Mouse (Mus musculus): ENCODE measurements around the gene Rpl3. TPM values are rescaled to one million over a fixed set of nuclear protein-coding genes. Genes with fewer than 3 reads are reported as not detected.

Rpl3 gene
- total RNA-seq, 1 experiment from 2014 or later, result 642 TPM

DNA sequence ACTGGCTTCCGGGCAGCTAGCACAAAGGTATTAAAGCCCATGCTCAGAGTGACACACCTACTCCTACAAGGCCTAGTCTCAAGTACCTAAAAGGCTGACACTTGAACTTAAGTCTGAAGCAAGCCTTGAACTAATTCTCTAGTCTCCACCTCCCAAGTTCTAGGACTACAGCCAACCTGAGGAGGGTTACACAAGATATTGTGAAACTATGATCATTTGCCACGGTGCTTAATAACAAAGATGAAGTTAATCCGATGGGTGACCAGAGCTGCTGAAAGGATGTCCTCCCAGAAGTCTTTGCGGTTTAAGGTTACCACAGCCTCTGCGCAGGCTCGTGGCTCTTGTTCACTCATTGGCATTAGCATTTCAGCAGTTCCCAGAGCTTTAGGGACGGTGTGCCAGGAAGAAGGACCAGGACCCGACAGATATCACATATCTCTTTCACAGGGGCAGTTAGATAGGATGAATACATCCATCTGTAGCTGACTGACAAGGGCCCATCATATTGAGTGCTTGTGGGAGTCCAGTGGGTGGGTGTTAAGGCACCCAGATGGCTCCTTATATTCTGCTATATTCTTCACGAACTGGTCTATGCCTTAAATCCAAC lies 4.2 kb downstream of the Rpl3 start:
- DNase-seq, result no peak

DNA sequence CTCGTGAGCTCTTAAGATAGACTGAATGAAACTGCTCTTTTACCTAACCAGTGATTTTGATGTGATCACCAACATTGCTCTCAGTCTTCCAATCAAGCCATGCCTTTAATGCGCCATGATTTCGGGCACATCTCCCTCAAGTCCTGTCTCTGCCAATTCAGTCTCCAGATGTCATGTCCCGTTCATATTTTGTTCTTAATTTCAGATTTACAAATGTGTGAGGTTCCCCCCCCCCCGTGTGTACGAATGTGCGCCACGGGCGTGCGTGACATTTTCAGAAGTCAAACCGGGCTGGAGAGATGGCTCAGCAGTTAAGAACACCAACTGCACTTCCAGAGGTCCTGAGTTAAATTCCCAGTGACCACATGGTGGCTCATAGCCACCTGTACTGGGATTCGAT lies 7.9 kb downstream of the Rpl3 start:
- no peak for DNase-seq

DNA sequence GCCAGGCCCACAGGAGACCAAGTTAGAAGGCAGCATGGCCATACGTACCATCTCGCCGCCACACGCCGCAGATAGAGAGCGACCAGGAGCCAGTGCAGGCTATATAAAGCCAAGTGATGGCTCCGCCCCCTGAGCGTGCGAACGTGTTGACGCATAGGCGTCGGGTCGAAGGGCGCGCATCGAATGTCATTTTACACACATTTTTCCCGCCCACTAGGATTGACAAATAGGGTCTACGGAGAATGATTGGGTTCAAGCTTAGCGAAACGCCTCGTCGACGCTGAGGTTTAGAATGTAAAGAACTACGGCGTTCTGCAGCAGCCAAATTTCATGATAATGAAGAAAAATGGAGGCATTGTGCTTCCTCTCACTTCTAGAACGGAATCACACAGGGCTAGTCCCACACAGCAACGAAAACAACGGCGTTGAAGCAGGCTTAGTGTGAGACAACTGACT lies 8.4 kb downstream of the Rpl3 start:
- DNase-seq, result peak; percentile 94

DNA sequence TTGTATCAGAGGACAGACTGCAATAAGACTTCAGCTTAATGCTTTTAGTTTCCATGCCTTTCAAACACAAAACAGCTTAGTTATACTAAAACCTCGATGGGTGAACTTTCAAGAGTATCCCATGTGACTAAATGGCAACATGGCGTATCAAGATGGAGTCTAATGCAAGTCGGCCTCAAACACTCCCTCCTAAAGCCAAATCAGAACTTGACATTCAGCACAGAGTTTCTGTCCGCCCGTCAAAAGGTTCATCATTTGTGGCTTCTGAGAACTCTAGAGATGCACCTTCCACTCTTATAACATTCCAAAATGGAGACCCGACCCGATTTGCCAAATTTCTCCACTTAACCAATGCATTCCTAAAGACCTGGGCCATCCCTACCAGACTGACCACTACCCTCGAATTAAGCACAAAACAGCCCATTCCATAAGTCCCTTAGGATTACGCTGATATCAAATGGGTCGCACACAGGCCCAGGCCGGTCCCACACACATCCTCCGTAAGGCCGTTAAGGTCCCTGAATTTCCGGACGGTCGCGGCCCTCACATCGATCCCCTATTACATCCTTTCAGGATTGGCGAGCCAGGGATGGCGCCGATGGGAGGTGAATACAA lies 8.9 kb downstream of the Rpl3 start:
- DNase-seq, result no peak

DNA sequence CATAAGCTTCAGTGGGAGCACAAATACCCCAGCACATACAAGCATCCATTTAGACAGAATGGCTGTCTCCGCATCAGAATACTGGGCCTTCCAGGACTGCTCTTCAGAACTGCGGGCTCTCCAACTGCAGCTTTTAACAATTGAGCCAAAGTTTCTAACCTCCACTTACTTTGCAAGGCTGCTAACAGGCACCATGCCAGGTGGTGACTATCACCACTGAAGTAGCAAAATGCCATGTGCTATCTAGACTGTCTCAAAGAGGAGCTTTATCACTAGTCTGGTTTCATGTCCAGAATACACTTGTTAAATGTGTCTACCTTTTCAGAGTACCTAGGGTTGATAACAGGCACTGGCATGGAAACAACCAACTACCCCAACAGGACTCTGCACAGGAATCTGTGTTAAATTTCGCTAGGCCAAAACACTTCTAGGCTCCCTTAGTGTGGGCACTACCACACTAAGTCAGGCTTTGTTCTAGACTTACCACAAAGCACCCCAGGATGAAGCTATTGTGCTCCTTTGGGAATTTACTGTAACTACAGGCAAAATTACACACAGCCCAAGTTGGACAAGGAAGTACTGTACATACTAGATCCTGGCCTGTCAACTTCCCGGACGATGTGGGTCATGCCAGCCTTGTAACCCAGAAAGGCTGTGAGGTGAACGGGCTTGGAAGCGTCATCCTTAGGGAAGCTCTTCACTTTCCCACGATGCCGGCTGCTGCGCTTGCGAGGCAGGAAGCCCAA lies 9.7 kb downstream of the Rpl3 start:
- peak; percentile 78 for DNase-seq

DNA sequence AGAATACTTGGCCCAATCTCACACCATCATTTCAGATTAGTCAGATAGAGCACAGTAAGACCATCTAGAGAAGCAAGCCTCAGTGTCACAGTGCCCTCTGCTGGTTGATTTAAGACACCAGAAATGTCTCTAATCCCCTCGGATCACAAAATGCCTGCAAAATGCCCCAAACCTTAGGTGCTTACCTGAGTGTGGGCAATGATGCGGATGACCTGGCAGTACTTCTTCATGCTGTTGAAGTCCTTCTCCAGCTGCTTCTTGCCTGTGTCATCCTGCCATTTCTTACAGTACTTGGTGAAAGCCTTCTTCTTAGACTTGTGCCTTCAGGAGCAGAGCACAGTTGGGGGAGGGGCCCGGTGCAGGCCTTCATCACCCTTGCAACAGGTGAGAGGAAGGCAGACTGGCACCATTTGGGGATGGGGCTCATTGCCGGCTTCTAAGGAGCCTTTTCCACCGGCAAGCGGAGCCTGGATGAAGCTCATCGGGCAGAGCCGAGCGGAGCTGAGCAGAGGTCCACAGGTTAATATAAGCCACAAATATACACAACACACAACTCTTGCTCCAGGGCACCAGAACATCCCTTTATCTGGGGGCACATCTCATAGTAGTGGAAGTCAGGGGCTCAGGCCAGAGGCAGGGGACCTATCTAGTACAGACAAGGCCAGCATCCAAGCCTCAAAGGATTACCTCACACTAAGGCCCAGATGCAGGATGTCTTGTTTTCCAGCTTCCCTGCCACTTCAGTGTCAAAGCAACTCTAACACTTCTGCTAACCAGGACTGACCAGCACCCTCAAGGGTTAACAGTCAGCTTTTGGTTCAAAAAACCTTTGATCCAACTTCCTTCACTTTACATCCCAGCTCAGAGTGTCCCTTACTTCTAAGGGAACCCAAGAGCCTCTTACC lies 10.7 kb downstream of the Rpl3 start:
- DNase-seq, result no peak

DNA sequence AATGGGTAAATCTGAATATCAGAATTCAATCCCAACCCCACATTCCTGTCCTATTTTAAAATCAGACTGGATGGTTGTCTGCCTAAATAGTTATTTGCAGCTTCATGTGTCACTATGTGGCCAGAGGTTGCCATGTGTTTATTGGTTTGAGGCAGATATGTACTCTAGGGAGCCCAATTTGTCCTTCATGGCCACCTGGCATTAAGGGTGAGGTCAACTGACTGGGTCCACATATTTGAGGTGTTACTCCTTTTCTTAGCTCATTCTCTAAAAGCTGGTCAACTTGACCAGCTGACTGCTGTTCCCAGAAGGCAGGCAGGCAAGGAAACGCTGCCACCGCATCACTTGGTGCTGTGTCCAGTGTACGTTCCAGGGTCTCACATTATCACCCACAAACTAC lies 11.7 kb downstream of the Rpl3 start:
- DNase-seq, result no peak

DNA sequence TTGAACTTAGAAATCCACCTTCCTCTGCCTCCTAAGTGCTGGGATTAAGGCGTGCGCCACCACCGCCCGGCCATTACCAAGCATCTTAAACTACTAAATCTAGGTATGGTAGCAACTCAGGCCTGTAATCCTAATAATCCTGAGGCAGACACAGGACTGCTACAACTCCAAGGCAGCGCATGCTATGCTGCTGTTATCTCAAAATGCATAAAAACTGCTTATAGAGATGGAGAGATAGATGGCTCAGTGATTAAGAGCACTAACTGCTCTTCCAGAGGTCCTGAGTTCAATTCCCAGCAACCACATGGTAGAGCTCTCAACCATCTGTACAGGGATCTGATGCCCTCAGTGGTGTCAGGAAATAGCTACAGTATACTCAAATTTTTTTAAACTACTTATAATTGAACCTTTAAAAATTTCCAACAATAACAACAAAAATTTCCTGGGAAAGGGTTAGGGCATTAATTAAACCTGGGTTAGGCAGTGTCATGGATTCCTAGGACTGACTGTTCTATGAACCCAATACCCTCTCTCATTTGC lies 12.5 kb downstream of the Rpl3 start:
- no peak for DNase-seq

DNA sequence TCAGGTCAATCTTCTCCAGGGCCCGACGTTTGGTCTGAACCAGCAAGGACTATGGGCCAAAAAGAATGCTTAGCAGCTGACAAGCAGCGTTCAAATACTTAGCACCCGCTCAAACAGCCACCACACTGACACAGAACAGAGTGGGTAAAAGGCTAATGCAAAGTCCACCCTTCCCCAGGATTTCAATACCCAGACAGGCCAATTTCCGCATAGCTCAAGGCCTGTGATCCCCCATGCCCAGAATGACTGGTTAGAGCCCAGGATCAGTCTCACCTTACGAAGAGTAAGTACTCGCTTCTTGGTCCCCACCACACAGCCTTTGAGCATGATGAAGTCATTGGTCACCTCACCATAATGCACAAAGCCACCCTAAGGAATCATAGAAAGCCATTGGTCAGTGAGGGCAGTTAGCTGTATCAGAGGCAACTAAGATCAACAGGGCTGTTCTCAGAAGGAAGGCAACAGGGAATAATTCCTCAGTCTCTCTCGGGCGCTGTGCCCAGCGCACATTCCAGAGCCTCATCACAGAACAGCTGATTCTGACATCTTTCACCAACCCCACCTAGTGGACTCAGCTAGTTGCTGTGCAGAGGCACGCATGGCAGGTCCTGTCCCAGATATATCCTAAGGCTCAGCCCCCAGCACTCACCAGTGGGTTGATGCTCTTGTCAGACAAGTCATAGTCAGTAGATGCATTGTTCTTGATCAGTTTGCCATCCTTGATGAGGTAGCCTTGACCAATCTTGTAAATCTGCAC lies 13.4 kb downstream of the Rpl3 start:
- DNase-seq, result no peak

DNA sequence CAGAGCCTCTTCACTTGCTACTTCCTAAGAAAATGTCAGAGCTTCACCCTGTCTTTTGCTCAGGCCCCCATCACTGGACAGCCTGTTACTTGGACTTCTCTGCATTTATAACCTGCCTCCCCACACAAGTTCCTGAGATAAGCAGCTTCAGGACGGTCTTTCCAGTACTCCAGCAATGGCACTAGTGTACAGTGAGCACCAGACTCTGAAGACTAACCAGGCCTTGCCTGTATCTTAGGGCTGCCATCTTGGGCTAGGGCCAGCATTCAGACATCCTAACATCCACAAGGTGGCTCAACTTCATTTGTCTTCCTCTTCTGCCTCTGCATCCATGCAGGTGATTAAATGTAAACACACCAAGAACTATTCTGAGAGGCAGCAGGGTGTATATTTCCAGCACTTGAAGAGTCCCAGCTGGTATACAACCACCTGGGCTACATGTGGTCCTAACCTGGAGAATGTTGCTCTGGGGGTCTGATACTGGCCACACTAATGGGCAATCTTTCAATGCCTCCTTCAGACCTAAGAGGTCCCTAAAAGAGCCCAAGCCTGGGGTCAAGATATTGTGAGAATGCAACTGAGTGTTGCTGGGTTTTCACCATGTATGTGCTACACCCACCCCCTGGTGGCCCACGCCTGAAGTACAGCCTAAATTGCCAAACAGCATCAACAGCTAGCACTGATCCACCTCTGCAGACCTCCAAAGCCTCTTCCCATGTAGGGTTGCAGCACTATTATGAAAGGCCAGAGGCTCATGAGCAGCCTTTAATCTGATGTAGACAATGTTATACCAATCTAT lies 15.1 kb downstream of the Rpl3 start:
- peak; percentile 75 for DNase-seq

DNA sequence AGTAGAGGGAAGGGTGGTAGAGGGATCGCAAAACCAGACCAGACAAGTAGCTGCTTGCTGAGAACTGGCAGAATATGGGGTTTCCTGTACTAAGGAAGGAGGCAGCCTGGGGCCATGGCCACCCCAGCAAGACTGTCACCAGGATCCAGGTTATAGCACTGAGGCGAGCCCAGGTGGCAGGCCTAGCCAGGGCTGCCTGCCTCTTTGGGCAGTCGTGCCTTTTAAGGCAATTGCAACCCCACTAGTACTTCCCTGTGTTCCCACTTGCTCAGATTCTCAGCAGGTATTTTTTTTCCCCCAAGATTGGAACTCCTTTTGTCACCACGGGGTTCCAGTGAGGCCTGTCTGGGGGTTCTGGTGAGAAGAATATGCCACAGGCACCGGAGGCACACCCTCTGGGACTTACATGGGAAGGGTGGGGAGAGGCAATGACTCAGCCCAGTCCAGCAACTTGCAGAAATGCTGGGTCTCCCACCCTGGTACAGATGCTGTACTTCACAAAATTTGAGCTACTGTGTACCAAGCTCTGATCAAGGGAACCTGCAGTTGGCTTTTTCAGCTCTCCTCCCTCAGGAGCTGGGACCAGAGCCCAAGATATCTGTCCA lies 15.8 kb downstream of the Rpl3 start:
- no peak for DNase-seq

DNA sequence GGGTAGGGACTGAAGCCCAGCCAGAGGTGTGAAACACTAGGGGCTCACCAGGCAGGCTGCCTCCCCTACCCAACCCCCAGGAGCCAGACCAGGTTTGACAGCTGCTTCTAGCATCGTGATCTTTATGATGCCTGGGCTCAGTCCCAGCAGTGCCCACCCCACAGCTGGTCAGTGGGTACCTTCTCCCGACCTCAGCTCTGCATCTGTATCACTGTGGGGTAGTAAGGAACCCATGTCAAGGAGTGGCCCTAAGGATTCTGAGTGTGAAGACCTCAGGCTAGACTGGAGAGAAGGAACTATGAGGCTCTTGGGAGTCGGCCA lies 16.3 kb downstream of the Rpl3 start:
- no peak for DNase-seq

DNA sequence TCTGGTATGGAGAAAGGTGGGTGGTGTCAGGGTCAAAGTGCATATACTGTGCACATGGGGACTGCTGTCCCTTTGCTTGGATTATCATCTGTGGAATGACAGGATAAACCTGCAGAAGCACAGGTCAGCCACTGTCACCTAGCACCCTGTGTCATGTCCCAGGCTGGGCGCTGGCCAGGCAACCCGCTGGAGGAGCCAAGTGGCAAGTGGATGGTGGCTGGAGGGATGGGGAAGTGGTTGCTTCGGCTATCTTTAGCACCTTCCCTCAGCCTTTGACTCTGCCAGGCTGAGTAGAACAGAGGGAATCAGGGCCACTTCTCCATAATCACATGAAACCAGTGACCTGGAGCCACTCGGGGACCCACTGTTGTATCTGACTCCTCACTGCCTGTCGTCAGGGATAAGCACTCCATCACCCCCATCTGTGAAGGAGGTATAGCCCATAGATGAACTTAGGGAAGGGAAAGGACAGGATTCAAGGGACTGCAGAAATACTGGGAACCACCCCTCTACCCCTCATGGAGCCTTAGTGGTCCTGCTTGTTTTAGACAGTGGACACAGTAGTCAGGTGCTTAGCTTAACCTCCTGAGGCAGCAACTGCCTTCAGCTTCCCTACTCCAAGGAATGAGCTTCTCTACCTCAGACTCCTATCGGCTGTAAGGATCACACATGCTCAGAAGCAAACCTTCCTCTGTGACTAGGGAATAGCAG lies 16.9 kb downstream of the Rpl3 start:
- no peak for DNase-seq

DNA sequence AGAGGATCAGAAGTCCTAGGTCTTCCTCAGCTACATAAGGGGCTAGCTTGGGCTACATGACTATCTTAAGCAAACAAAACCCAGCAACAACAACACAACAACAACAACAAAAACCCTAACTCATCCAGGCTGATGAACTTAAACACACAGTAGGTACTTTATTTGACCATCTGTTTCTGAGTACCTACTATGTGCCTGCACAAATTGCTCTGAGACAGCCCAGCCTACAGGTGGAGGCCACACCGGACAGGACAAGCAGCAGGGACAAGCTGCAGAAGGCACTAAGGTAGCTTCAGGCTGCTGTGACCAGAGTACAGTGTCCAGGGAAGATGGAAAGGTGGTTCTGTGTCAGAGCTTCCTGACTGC lies 18.4 kb downstream of the Rpl3 start:
- DNase-seq, result no peak

DNA sequence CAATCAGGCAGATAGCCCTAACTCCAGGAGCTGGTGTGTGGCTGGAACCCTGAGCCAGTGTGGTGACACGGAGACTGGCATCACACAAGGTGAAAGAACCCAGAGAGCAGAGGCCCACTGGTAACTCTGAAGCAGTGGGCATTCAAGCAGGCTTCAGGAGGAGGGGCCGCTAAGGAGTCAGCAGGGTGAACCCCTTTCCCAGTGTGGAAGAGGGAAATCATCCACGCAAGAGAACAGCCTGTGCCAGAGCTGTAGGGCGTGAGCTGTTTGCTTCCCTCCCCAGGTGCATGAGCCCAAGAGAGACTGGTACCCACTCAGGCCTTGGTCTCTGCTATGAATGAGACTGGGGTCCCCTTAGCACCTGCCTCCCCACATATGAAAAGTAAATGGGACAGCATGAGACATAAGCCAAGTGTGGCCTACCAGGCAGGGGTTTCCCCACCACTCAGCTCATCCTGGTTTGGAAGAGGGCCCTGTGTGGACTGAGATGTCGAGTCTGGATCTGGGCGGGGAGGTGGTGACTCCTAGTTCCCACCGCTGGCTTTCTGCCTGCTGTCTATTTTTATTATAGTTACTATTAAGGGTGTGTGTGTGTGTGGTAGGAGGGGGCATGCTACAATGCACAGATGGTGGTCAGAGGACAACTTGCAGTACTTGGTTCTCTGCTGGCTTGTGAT lies 19.0 kb downstream of the Rpl3 start:
- DNase-seq, result no peak

DNA sequence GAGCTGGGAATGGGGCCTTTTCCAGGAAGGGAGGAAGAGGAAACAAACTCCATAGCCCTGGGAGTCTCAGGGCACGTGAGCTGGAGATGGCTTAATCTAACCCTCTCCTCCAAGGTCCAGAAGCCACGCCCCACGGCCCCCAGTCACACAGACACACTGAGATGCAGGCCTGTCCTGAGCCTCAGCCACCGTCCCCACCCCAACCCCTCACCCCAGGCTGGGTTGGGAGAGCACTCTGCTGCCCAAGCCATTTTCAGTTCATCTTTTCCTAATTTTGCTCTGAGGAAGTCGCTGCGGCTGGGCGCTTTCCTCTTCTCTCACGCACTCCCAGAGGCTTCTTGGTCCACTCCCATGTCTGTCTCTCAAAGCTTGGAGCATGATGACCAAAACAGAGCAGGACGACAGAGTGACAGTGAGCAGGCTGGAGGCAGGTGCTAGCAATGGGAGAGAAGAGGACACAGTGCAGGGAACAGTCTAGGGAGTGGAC lies 19.7 kb downstream of the Rpl3 start:
- DNase-seq, result no peak

DNA sequence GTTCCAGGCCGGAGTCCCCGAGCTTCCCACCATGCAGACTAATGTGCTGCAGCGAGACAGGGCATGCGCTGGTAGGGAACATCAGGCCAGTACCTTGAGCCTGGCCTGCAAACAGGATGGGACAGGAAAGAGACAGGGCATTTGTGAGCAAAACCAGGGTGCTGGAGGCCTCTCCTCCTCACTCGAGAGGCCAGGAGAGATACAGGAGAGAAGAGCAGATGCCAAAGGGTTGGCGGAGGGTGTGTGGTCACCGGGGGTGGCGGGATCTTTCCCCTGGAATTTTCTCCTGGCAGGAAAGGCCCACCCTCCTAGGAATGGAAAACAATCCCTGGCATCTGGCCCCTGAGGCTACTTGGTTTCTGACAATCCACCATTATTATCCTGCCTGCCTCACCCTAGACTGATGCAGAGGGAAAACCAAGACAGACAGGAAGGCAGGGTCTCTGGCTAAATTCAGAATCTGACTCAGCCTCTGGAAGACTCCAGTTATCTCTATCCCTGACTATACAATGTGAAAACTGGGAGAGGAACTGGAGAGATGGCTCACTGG lies 21.5 kb downstream of the Rpl3 start:
- DNase-seq, result no peak

DNA sequence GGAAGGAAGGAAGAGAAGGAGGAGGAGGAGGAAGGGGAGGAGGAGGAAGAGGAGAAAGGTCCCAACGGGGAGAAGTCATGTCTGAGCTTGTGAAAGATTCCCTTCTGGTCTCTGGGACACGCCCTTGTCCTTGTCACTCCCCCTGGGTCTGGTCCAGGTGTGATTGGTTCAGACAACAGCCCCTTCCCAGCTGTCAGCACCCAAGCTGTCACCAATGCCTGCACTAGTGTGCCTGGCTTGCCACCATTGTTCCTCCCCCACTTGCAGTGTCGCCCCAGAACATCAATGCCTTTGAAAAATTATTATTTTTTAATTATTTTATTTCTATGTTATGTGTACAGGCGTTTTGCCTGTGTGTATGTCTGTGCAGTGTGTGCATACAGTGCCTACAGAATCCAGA lies 22.5 kb downstream of the Rpl3 start:
- DNase-seq, result no peak

DNA sequence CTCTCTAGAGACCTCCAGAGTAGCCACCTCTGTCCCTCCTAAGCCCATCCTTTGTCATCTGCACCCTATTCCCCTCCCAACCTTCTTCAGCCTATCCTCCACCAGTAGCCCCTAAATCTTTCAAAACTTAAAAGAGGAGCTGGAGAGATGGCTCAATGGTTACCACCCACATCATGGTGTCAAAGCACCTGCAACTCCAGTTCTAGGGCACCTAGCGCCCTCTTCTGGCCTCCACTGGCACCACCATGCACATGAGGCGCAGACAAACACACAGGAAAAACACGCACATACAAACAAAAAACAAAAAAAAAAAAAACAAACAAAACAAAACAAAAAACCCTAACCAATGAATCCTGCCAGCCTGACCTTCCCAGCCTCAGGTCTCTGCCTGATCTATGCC lies 25.1 kb downstream of the Rpl3 start:
- peak; percentile 47 for DNase-seq
